10 mouse cellular contexts compared by ENCODE assay signal in the genomic region with DNA sequence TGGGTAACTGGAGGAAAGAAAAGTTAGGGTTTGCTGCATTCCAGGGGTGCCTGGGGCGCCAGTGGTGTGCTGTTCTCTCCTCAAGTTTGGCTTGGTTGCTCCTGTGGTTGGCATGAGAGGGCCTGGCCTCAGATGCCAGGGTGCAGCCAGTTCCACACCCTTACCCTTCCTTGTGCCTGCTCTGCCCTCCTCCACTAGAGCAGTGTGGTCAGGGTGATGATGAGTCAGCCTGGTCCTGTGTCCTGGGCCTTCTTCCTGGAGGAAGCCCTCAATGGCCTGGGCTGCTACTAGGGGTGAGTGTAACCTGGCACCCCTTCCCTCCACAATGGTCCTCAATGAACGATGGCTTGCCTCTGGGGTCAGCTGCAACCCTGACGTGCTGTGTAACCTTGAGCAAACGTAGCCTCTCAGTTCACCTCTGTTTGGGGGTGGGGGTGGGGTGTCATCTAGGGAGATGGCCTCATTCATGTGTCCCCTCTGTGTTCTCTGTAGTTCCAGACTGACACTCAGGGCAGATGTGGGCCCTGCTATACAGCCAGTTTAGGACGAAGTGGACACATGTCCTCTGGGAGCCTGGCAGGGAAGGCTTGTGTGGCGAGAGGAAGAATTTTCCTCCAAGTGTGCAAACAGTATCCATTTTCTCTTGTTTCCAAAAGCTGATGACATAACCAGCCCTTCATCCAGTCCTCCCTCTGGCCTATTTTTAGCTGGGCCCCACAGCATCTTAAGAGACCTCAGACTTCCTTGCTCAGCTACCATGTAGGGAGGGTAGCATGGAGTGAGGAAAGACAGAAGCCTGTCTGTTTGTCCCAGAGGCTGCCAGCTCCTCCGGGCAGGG. TPM values are rescaled to one million over a fixed set of nuclear protein-coding genes. Genes with fewer than 3 reads are reported as not detected.
DNase-seq lines count a peak whose midpoint lies in the region; ATAC-seq and TF ChIP-seq lines count a peak whose summit lies in the region.
"Had no signal": no experiment of that assay in that cellular context is flagged by ENCODE, and none has a peak within 500 bp of the region (broad histone marks: within the 10 kb centered on the region; RNA-seq: fewer than 3 reads in every experiment).

No protein-coding gene starts in this region.

- H3ac ChIP-seq in C2C12 (ENCODE audit: control insufficient read depth, insufficient read length, low read depth): peak overlapping the region; percentile 48

- peaks cover 34% of the 10 kb centered on the region for H3K4me1 ChIP-seq in hindbrain, postnatal 0 days (ENCODE audit: insufficient read depth, low read length)
- peaks cover 35% of the 10 kb centered on the region for H3K4me1 ChIP-seq in hindbrain, embryonic 16.5 days (ENCODE audit: control insufficient read depth, insufficient read depth, low read depth, low read length)
- H3K4me1 ChIP-seq in brown adipose tissue, adult 24 weeks (ENCODE audit: control insufficient read depth, insufficient read depth, insufficient read length, low read length): peaks cover 53% of the 10 kb centered on the region
- H3K4me1 ChIP-seq in liver, embryonic 11.5 days (replicated peaks; ENCODE audit: control insufficient read depth, insufficient read depth, low read length): peaks cover 52% of the 10 kb centered on the region
- peaks cover 69% of the 10 kb centered on the region for H3K4me1 ChIP-seq in thymus, adult 2 months (replicated peaks; ENCODE audit: control insufficient read depth, insufficient read depth, low read length)

- WGBS in hindbrain, postnatal 0 days: 73% methylated on average over 7 of the region's 7 CpGs
- 69% methylated on average over 7 of the region's 7 CpGs for WGBS in hindbrain, embryonic 16.5 days
- WGBS in liver, embryonic 11.5 days: 54% methylated on average over 7 of the region's 7 CpGs
- WGBS in thymus, adult 2 months: 86% methylated on average over 7 of the region's 7 CpGs

- H3K79me2 ChIP-seq in C2C12 (ENCODE audit: control insufficient read depth, insufficient read depth): peaks cover 76% of the 10 kb centered on the region

- no peak for TF ChIP-seq CTCF in hindbrain, postnatal 0 days (IDR thresholded peaks at IDR 0.05; ENCODE audit: low read depth)
- no peak for TF ChIP-seq CTCF in C2C12 (IDR thresholded peaks at IDR 0.05; ENCODE audit: control insufficient read depth, insufficient read depth, insufficient read length)
- TF ChIP-seq CTCF in thymus, adult 2 months (IDR thresholded peaks at IDR 0.05; ENCODE audit: borderline replicate concordance, control insufficient read depth, extremely low read depth, insufficient read depth, low read length, poor library complexity): no peak

- peaks cover 8% of the 10 kb centered on the region; the same call in 1 of the 2 replicates for H3K36me3 ChIP-seq in hindbrain, postnatal 0 days (ENCODE audit: insufficient read depth, low read length)
- peaks cover 4% of the 10 kb centered on the region for H3K36me3 ChIP-seq in hindbrain, embryonic 16.5 days (ENCODE audit: control insufficient read depth, insufficient read depth, low read length)
- H3K36me3 ChIP-seq in C2C12 (ENCODE audit: control insufficient read depth, insufficient read depth): peaks cover 26% of the 10 kb centered on the region
- peaks cover 7% of the 10 kb centered on the region for H3K36me3 ChIP-seq in liver, embryonic 11.5 days (ENCODE audit: control insufficient read depth, insufficient read depth, low read length)
- no peaks in the 10 kb centered on the region for H3K36me3 ChIP-seq in thymus, adult 2 months (ENCODE audit: control insufficient read depth, insufficient read depth, low read length)

- ATAC-seq in hindbrain, postnatal 0 days: no peak
- ATAC-seq in hindbrain, embryonic 16.5 days: no peak
- no peak for ATAC-seq in liver, embryonic 11.5 days (replicated peaks; ENCODE audit: low FRiP score)

- no peak overlapping the region for H3K4me3 ChIP-seq in hindbrain, postnatal 0 days (ENCODE audit: low read length)
- no peak overlapping the region for H3K4me3 ChIP-seq in hindbrain, embryonic 16.5 days (ENCODE audit: low read length)
- H3K4me3 ChIP-seq in C2C12 (ENCODE audit: insufficient read depth, poor library complexity, severe bottlenecking): no peak overlapping the region
- H3K4me3 ChIP-seq in brown adipose tissue, adult 24 weeks (ENCODE audit: insufficient read depth, low read depth, low read length): no peak overlapping the region
- no peak overlapping the region for H3K4me3 ChIP-seq in liver, embryonic 11.5 days (ENCODE audit: low read depth, low read length)
- H3K4me3 ChIP-seq in thymus, adult 2 months (ENCODE audit: control insufficient read depth, insufficient read depth, low read length): no peak overlapping the region

- no peak for TF ChIP-seq POLR2A in thymus, adult 2 months (IDR thresholded peaks at IDR 0.05; ENCODE audit: control insufficient read depth, extremely low read depth, insufficient read depth, low read length, poor library complexity)

- 0 out of 2 replicates have a peak overlapping the region, but pooled peaks have one; percentile 2 for H3K9ac ChIP-seq in hindbrain, postnatal 0 days (replicated peaks; ENCODE audit: low read length)
- no peak overlapping the region for H3K9ac ChIP-seq in hindbrain, embryonic 16.5 days (ENCODE audit: low read depth, low read length)
- H3K9ac ChIP-seq in liver, embryonic 11.5 days (ENCODE audit: low read depth, low read length): no peak overlapping the region

- no peak overlapping the region for H3K4me2 ChIP-seq in hindbrain, postnatal 0 days (ENCODE audit: low read depth, low read length)
- H3K4me2 ChIP-seq in hindbrain, embryonic 16.5 days (ENCODE audit: low read length): no peak overlapping the region
- 0 out of 2 replicates have a peak overlapping the region, but pooled peaks have one; percentile 6 for H3K4me2 ChIP-seq in liver, embryonic 11.5 days

- H3K9me3 ChIP-seq in hindbrain, postnatal 0 days (ENCODE audit: low read length): no peaks in the 10 kb centered on the region
- H3K9me3 ChIP-seq in hindbrain, embryonic 16.5 days (ENCODE audit: control insufficient read depth, low read length): no peaks in the 10 kb centered on the region
- no peaks in the 10 kb centered on the region for H3K9me3 ChIP-seq in liver, embryonic 11.5 days (ENCODE audit: control insufficient read depth, low read length)

- H3K27ac ChIP-seq in hindbrain, postnatal 0 days: 0 out of 2 replicates have a peak overlapping the region, but pooled peaks have one; percentile 17
- no peak overlapping the region for H3K27ac ChIP-seq in hindbrain, embryonic 16.5 days (ENCODE audit: low read depth, low read length)
- peak overlapping the region; percentile 75 for H3K27ac ChIP-seq in brown adipose tissue, adult 24 weeks (replicated peaks; ENCODE audit: low read depth, low read length)
- peak overlapping the region; percentile 61 for H3K27ac ChIP-seq in liver, embryonic 11.5 days (ENCODE audit: low read depth, low read length)
- no peak overlapping the region for H3K27ac ChIP-seq in thymus, adult 2 months (ENCODE audit: control insufficient read depth, insufficient read depth, low read length)

- DNase-seq in hindbrain, postnatal 0 days (ENCODE audit: low spot score): no peak
- no peak for DNase-seq in liver, embryonic 11.5 days (ENCODE audit: low spot score)
- no peak for DNase-seq in right cerebral cortex, postnatal 10 days (ENCODE audit: low spot score in 2 of 2)
- DNase-seq in thymus, adult 2 months: no peak
- DNase-seq in gastrocnemius, postnatal 25 days: no peak

- H3K79me3 ChIP-seq in C2C12 (ENCODE audit: low read depth): peaks cover 27% of the 10 kb centered on the region

- H3K27me3 ChIP-seq in hindbrain, postnatal 0 days (ENCODE audit: insufficient read depth, low read length): no peaks in the 10 kb centered on the region
- no peaks in the 10 kb centered on the region for H3K27me3 ChIP-seq in hindbrain, embryonic 16.5 days (replicated peaks; ENCODE audit: control insufficient read depth, insufficient read depth, low read length)
- H3K27me3 ChIP-seq in C2C12 (ENCODE audit: control insufficient read depth, insufficient read depth, insufficient read length): no peaks in the 10 kb centered on the region
- H3K27me3 ChIP-seq in liver, embryonic 11.5 days (replicated peaks; ENCODE audit: control insufficient read depth, insufficient read depth, low read length): peaks cover 5% of the 10 kb centered on the region
- H3K27me3 ChIP-seq in thymus, adult 2 months (ENCODE audit: control insufficient read depth, insufficient read depth, low read length): no peaks in the 10 kb centered on the region

TF ChIP-seq in C2C12, 6 proteins besides CTCF, POLR2A, EP300 and RAD21:
- TF ChIP-seq MYOD1 (IDR thresholded peaks at IDR 0.05; ENCODE audit: control insufficient read depth, insufficient read length, low read depth) (no peak), MAX (IDR thresholded peaks at IDR 0.05) (peak; percentile 82)

RNA-seq across cellular contexts. Expression of gene Gm21969, which starts 1.2 kb away (rescaled TPM):
- not detected in 2 replicates for total RNA-seq in hindbrain, postnatal 0 days (2014; rRNA removed)
- polyA plus RNA-seq in hindbrain, postnatal 0 days (2015; fragmentation: Nextera tagmentation; extraction: Ambion mirVana): not detected in 2 replicates
- polyA plus RNA-seq in hindbrain, embryonic 16.5 days (2015; fragmentation: Nextera tagmentation; extraction: Ambion mirVana): not detected in 2 replicates
- polyA plus RNA-seq in C2C12 (2012; fragmentation: generic; extraction: Trizol): 0.01 TPM
- polyA plus RNA-seq in brown adipose tissue, adult 24 weeks (2012; ENCODE audit: insufficient read depth, insufficient read length, missing spikeins): not detected in 2 replicates
- not detected in 2 replicates for polyA plus RNA-seq in liver, embryonic 11.5 days (2014; fragmentation: Nextera tagmentation; extraction: Ambion mirVana)
- polyA plus RNA-seq in thymus, adult 2 months (2012; rRNA removed): 0.04 TPM in 1 of 2 replicates, not detected in the other
- total RNA-seq in gastrocnemius, postnatal 25 days (2021): under 1 TPM in 1 of 2 experiments, not detected in 1; 0.08 TPM
- total RNA-seq: gastrocnemius, postnatal 10 days had no signal
- polyA plus RNA-seq: thymus, postnatal 0 days had no signal

RNA-seq across cellular contexts. Expression of gene Aldh4a1, which starts 20.9 kb away (rescaled TPM):
- total RNA-seq in hindbrain, postnatal 0 days (2014; rRNA removed): 30.0 and 43.3 TPM in 2 replicates
- 26.6 and 27.6 TPM in 2 replicates for polyA plus RNA-seq in hindbrain, postnatal 0 days (2015; fragmentation: Nextera tagmentation; extraction: Ambion mirVana)
- polyA plus RNA-seq in hindbrain, embryonic 16.5 days (2015; fragmentation: Nextera tagmentation; extraction: Ambion mirVana): 31.9 and 35.4 TPM in 2 replicates
- polyA plus RNA-seq in C2C12 (2012; fragmentation: generic; extraction: Trizol): 6.7 TPM
- 72.9 and 74.8 TPM in 2 replicates for polyA plus RNA-seq in brown adipose tissue, adult 24 weeks (2012; ENCODE audit: insufficient read depth, insufficient read length, missing spikeins)
- polyA plus RNA-seq in liver, embryonic 11.5 days (2014; fragmentation: Nextera tagmentation; extraction: Ambion mirVana): 45.2 and 52.0 TPM in 2 replicates
- polyA plus RNA-seq in thymus, adult 2 months (2012; rRNA removed): 60.5 and 69.2 TPM in 2 replicates
- 10 to 100 TPM; 62.2 to 72.0 TPM for total RNA-seq in gastrocnemius, postnatal 25 days (2021)

RNA-seq across cellular contexts. Expression of gene Tas1r2, which starts 51.6 kb away (rescaled TPM):
- total RNA-seq in hindbrain, postnatal 0 days (2014; rRNA removed): not detected in 2 replicates
- polyA plus RNA-seq in hindbrain, postnatal 0 days (2015; fragmentation: Nextera tagmentation; extraction: Ambion mirVana): not detected in 2 replicates
- polyA plus RNA-seq in hindbrain, embryonic 16.5 days (2015; fragmentation: Nextera tagmentation; extraction: Ambion mirVana): not detected in 2 replicates
- 1.2 TPM for polyA plus RNA-seq in C2C12 (2012; fragmentation: generic; extraction: Trizol)
- not detected in 2 replicates for polyA plus RNA-seq in brown adipose tissue, adult 24 weeks (2012; ENCODE audit: insufficient read depth, insufficient read length, missing spikeins)
- polyA plus RNA-seq in liver, embryonic 11.5 days (2014; fragmentation: Nextera tagmentation; extraction: Ambion mirVana): not detected in 2 replicates
- 0.05 and 0.17 TPM in 2 replicates for polyA plus RNA-seq in thymus, adult 2 months (2012; rRNA removed)
- total RNA-seq in gastrocnemius, postnatal 25 days (2021): not detected
- total RNA-seq: gastrocnemius, postnatal 10 days had no signal
- polyA plus RNA-seq: thymus, postnatal 0 days had no signal

Comparison
In these comparisons a context has a peak if more than half of its experiments do, and no peak if none do; other contexts are left out.
1. H3K27ac ChIP-seq: peak in hindbrain, postnatal 0 days (single experiment), brown adipose tissue, adult 24 weeks (single experiment) and liver, embryonic 11.5 days (single experiment); none in hindbrain, embryonic 16.5 days (single experiment) and thymus, adult 2 months (single experiment).